Mouse (Mus musculus) forebrain, embryonic 11.5 days (tissue): ENCODE results near the gene Gpsm3. TPM values are rescaled to one million over a fixed set of nuclear protein-coding genes. Genes with fewer than 3 reads are reported as not detected.

ENCODE experiments used
- ATAC-seq: fragments of 200-750 bp; cut with Nextera tagmentation; replicated peaks from 2 replicates; pipeline ENCODE4 v1.8.0; 2017; ENCODE audit warnings: moderate TSS enrichment; ENCODE audit not compliant: low FRiP score
- DNase-seq: peaks from one replicate; pipeline ENCODE4 v3.0.0-alpha.2; 2017; ENCODE audit warnings: low spot score
- H3K27ac ChIP-seq: fragments of 300-500 bp; sonication (generic); 2 replicates; pipeline ENCODE4 v1.5.1; 2014; ENCODE audit warnings: low read depth, low read length
- H3K27me3 ChIP-seq: fragments of 300-500 bp; sonication (generic); 2 replicates; pipeline ENCODE4 v1.6.1; 2014; ENCODE audit warnings: mild to moderate bottlenecking, low read length, mixed read lengths; ENCODE audit not compliant: control insufficient read depth, insufficient read depth
- H3K36me3 ChIP-seq: fragments of 300-500 bp; sonication (generic); 2 replicates; pipeline ENCODE4 v1.6.1; 2014; ENCODE audit warnings: mild to moderate bottlenecking, low read length, moderate library complexity, mixed read lengths; ENCODE audit not compliant: control insufficient read depth, insufficient read depth
- H3K4me1 ChIP-seq: fragments of 300-500 bp; sonication (generic); replicated peaks from 2 replicates; pipeline ENCODE4 v1.6.1; 2014; ENCODE audit warnings: low read length, mixed read lengths; ENCODE audit not compliant: control insufficient read depth, insufficient read depth
- H3K4me2 ChIP-seq: fragments of 300-500 bp; sonication (generic); 2 replicates; pipeline ENCODE4 v1.6.1; 2014; ENCODE audit warnings: low read depth, mild to moderate bottlenecking, low read length, moderate library complexity, mixed read lengths; ENCODE audit not compliant: severe bottlenecking
- H3K4me3 ChIP-seq: fragments of 300-500 bp; sonication (generic); 2 replicates; pipeline ENCODE4 v1.5.1; 2014; ENCODE audit warnings: low read depth, low read length
- H3K9ac ChIP-seq: fragments of 300-500 bp; sonication (generic); 2 replicates; pipeline ENCODE4 v1.6.1; 2014; ENCODE audit warnings: low read length
- H3K9me3 ChIP-seq: fragments of 300-500 bp; sonication (generic); 2 replicates; pipeline ENCODE4 v1.6.1; 2016; ENCODE audit warnings: low read length, mixed read lengths; ENCODE audit not compliant: control insufficient read depth
- WGBS: fragments of 180-500 bp; shearing (Covaris S2); extraction: QIAGEN DNeasy Blood & Tissue Kit; methylation state at CpG from one replicate; pipeline ENCODE4 v1.1.7; 2014; 5-methylcytosine and 5-hydroxymethylcytosine counted together
- polyA plus RNA-seq: library from polyadenylated mRNA; unstranded; fragments of >200 nt; fragmentation: Nextera tagmentation; extraction: Ambion mirVana; gene quantifications from 2 replicates; pipeline ENCODE4 v1.2.1, GENCODE M21; 2014

The Gpsm3 gene
- polyA plus RNA-seq, 1 experiment from 2014 or later, result 2.6 TPM

DNA sequence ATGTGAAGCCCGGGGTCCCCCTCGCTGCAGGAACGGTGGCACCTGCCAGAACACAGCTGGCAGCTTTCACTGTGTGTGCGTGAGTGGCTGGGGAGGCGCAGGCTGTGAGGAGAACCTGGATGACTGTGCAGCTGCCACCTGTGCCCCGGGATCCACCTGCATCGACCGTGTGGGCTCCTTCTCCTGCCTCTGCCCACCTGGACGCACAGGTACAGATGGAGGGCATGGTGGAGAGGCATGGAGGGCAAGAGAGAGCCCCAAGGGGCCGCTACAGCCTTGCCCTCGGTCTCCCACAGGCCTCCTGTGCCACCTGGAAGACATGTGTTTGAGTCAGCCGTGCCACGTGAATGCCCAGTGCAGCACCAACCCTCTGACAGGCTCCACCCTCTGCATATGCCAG, 21.2 kb upstream of the Gpsm3 start:
- H3K9me3 ChIP-seq, result no peaks in the 10 kb centered on the region; the same call in 1 of the 2 replicates
- H3K27me3 ChIP-seq, result no peaks in the 10 kb centered on the region
- H3K4me2 ChIP-seq, result no peak overlapping the region
- ATAC-seq (no peak), DNase-seq (no peak)
- WGBS, result 80% methylated on average over 13 of the region's 13 CpGs
- no peaks in the 10 kb centered on the region for H3K4me1 ChIP-seq
- H3K27ac ChIP-seq, result no peak overlapping the region
- no peak overlapping the region for H3K9ac ChIP-seq
- H3K36me3 ChIP-seq, result no peaks in the 10 kb centered on the region
- no peak overlapping the region for H3K4me3 ChIP-seq

DNA sequence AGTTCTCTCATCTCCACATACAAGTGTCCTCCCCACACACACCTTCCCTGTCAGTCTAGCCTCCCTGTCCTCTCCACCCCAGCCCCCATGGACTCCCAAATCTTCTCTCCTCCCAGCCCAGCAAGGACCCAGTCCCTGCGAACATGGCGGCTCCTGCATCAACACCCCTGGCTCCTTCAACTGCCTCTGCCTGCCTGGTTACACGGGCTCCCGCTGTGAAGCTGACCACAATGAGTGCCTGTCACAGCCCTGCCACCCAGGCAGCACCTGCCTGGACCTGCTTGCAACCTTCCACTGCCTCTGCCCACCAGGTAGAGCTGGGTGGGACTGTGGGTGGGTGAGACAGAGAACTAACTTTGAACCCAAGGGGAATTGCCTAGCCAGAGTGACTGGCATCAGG, 19.7 kb upstream of the Gpsm3 start:
- no peaks in the 10 kb centered on the region; the same call in 1 of the 2 replicates for H3K9me3 ChIP-seq
- no peak overlapping the region for H3K4me3 ChIP-seq
- H3K4me1 ChIP-seq, result no peaks in the 10 kb centered on the region
- H3K27me3 ChIP-seq, result no peaks in the 10 kb centered on the region
- ATAC-seq, result no peak
- H3K36me3 ChIP-seq, result no peaks in the 10 kb centered on the region
- H3K27ac ChIP-seq, result no peak overlapping the region
- no peak overlapping the region for H3K9ac ChIP-seq
- DNase-seq, result no peak
- WGBS, result 57% methylated on average over 4 of the region's 4 CpGs
- H3K4me2 ChIP-seq, result no peak overlapping the region

DNA sequence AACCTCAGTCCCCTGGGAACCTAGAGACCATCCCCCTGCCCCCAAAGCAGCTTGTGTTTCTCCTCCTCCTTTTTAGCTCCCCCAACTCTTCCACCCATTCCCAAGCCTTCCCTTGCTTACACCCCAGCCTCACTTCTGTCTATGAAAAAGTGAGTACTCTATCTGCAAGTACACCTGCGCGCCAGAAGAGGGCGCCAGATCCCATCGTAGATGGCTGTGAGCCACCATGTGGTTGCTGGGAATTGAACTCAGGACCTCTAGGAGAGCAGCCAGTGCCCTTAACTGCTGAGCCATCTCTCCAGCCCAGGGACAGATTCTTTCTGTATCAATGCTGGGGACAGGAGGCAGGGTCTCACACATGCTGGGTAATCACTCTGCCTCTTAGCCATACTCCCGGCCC, 17.7 kb upstream of the Gpsm3 start:
- no peaks in the 10 kb centered on the region for H3K36me3 ChIP-seq
- H3K4me1 ChIP-seq, result no peaks in the 10 kb centered on the region
- no peak overlapping the region for H3K4me2 ChIP-seq
- H3K9me3 ChIP-seq, result no peaks in the 10 kb centered on the region
- DNase-seq, result no peak
- H3K27me3 ChIP-seq, result no peaks in the 10 kb centered on the region
- ATAC-seq, result no peak
- no peak overlapping the region for H3K4me3 ChIP-seq
- no peak overlapping the region for H3K9ac ChIP-seq
- H3K27ac ChIP-seq, result no peak overlapping the region
- 14% methylated on average over 5 of the region's 5 CpGs for WGBS

DNA sequence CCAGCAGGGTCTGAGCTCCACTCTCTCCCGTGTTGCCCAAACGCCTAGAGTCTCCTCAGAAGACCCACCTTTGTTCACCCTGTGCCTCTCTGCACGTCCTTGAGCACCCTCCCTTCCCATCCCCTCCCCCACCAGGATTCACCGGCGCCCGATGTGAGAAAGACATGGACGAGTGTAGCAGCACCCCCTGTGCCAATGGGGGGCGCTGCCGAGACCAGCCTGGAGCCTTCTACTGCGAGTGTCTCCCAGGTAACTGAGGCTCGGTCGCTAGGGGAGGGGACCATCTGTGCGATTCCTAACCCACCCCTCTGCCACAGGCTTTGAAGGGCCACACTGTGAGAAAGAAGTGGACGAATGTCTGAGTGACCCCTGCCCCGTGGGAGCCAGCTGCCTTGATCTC, 17.2 kb upstream of the Gpsm3 start:
- Histone ChIP-seq H3K27me3 (no peaks in the 10 kb centered on the region), H3K9me3 (no peaks in the 10 kb centered on the region), H3K9ac (no peak overlapping the region), H3K27ac (no peak overlapping the region), H3K4me2 (no peak overlapping the region), H3K4me3 (no peak overlapping the region), H3K36me3 (no peaks in the 10 kb centered on the region), H3K4me1 (no peaks in the 10 kb centered on the region)
- WGBS, result 11% methylated on average over 15 of the region's 15 CpGs
- DNase-seq, result no peak
- ATAC-seq, result no peak

DNA sequence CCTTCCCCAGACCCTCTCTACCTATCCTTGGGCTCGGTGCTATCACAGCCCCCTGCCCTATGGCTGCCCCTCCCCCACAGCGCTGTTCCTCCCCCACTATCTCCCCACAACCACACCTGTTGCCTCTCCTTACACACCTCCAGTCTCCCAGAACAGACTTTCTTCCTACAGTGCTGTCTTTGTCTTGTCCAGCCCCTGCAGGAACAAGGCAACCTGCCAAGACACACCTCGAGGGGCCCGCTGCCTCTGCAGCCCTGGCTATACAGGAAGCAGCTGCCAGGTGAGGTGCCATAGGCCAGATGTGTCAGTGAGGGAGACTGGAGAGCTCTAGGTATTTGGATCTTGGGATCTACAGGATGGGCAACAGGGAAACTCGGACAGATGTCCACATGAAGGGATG, 13.0 kb upstream of the Gpsm3 start:
- Histone ChIP-seq H3K27ac (no peak overlapping the region), H3K9ac (no peak overlapping the region), H3K27me3 (no peaks in the 10 kb centered on the region), H3K9me3 (no peaks in the 10 kb centered on the region), H3K4me1 (no peaks in the 10 kb centered on the region), H3K36me3 (no peaks in the 10 kb centered on the region), H3K4me3 (no peak overlapping the region), H3K4me2 (no peak overlapping the region)
- DNase-seq (no peak), ATAC-seq (no peak)
- WGBS, result 82% methylated on average over 5 of the region's 5 CpGs

DNA sequence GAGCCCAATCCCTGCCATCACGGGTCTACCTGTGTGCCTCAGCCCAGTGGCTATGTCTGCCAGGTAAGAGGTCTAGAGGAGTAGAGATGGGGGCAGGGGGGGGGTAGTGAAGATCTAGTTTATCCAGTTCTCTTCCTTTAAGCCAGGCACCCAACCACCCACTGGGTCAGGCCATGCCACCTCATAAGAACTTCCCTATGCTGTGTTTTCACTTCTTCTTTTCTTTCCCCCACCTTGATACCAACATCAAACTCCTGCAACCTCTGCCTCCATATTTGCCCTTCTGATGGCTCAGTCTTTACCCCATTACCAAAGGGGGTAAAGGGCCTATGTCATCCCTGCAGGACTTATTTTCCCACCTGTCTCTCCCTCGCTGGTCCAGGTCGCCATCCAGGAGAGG, 11.5 kb upstream of the Gpsm3 start:
- Histone ChIP-seq H3K27me3 (no peaks in the 10 kb centered on the region), H3K4me3 (no peak overlapping the region), H3K9me3 (no peaks in the 10 kb centered on the region), H3K36me3 (no peaks in the 10 kb centered on the region), H3K9ac (no peak overlapping the region), H3K4me2 (no peak overlapping the region), H3K27ac (no peak overlapping the region), H3K4me1 (no peaks in the 10 kb centered on the region)
- 89% methylated on average over 3 of the region's 3 CpGs for WGBS
- DNase-seq, result no peak
- ATAC-seq, result no peak

DNA sequence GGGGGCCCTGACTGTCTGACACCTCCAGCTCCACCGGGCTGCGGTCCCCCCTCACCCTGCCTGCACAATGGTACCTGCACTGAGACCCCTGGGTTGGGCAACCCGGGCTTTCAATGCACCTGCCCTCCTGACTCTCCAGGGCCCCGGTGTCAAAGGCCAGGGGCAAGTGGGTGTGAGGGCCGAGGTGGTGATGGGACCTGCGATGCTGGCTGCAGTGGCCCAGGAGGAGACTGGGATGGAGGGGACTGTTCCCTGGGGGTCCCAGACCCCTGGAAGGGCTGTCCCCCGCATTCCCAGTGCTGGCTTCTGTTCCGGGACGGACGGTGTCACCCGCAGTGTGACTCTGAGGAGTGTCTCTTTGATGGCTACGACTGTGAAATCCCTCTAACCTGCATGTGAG, 7.1 kb upstream of the Gpsm3 start:
- Histone ChIP-seq H3K27me3 (no peaks in the 10 kb centered on the region), H3K9ac (no peak overlapping the region), H3K4me1 (peaks cover 7% of the 10 kb centered on the region; the same call in 1 of the 2 replicates), H3K4me2 (no peak overlapping the region), H3K9me3 (no peaks in the 10 kb centered on the region), H3K27ac (no peak overlapping the region), H3K4me3 (no peak overlapping the region), H3K36me3 (no peaks in the 10 kb centered on the region)
- ATAC-seq, result no peak
- WGBS, result 87% methylated on average over 12 of the region's 12 CpGs
- no peak for DNase-seq

DNA sequence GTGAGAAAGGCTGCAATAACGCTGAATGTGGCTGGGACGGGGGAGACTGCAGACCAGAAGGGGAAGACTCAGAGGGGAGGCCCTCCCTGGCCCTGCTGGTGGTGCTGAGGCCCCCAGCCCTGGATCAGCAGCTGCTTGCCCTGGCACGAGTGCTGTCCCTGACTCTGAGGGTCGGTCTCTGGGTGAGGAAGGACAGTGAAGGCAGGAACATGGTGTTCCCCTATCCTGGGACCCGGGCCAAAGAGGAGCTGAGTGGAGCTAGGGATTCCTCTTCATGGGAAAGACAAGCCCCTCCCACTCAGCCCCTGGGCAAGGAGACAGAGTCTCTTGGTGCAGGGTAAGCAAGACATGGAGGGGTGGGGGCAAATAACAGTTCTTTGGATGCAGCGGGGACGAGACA, 6.2 kb upstream of the Gpsm3 start:
- Histone ChIP-seq H3K27ac (no peak overlapping the region), H3K9ac (no peak overlapping the region)
- ATAC-seq, result no peak

DNA sequence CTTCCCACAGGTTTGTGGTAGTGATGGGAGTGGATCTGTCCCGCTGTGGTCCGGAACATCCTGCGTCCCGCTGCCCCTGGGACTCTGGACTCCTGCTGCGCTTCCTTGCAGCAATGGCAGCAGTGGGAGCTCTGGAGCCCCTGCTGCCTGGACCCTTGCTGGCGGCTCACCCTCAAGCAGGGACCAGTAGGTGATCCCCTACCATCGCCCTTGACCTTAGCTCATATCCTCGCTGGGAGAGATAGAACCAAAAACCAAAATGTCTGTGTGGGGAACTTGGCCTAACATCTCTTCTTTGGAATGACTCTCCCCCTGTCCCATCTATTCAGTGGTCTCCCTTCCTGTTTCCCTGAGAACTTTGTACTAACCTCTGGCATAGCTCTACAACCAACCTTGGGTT, 5.8 kb upstream of the Gpsm3 start:
- ATAC-seq (no peak), DNase-seq (no peak)
- H3K4me2 ChIP-seq, result no peak overlapping the region
- 77% methylated on average over 8 of the region's 8 CpGs for WGBS
- H3K36me3 ChIP-seq, result no peaks in the 10 kb centered on the region
- H3K9ac ChIP-seq, result no peak overlapping the region
- no peaks in the 10 kb centered on the region for H3K27me3 ChIP-seq
- H3K27ac ChIP-seq, result no peak overlapping the region
- H3K9me3 ChIP-seq, result no peaks in the 10 kb centered on the region
- H3K4me3 ChIP-seq, result no peak overlapping the region
- H3K4me1 ChIP-seq, result peaks cover 13% of the 10 kb centered on the region

More for the DNA sequence above, 6.2 kb upstream of the Gpsm3 start:
- no peaks in the 10 kb centered on the region for H3K9me3 ChIP-seq
- H3K27me3 ChIP-seq, result no peaks in the 10 kb centered on the region
- H3K36me3 ChIP-seq, result no peaks in the 10 kb centered on the region
- H3K4me2 ChIP-seq, result no peak overlapping the region
- peaks cover 10% of the 10 kb centered on the region for H3K4me1 ChIP-seq
- 58% methylated on average over 7 of the region's 7 CpGs for whole genome bisulfite sequencing
- no peak overlapping the region for H3K4me3 ChIP-seq
- no peak for DNase-seq
